Mouse (Mus musculus): ENCODE data around the gene Popdc3. TPM values are rescaled to one million over a fixed set of nuclear protein-coding genes. Genes with fewer than 3 reads are reported as not detected.
A peak's percentile ranks its signal among the peaks of the same experiment; 100 is the strongest.

The Popdc3 gene
- polyA plus RNA-seq, 1 experiment: not detected

GRCm38 (mm10) chr10:45363396-45363795, 185.5 kb downstream of the Popdc3 start:
- Histone ChIP-seq H3K9ac (ENCODE audit: low read depth, poor library complexity, severe bottlenecking) (no peak overlapping the region), H3K36me3 (ENCODE audit: control insufficient read depth, insufficient read depth, low read length, poor library complexity, severe bottlenecking) (no peaks in the 10 kb centered on the region), H3K27me3 (ENCODE audit: control insufficient read depth, insufficient read depth, low read length, poor library complexity, severe bottlenecking) (no peaks in the 10 kb centered on the region), H3K4me3 (ENCODE audit: low read depth, low read length) (no peak overlapping the region), H3K9me3 (replicated peaks; ENCODE audit: control insufficient read depth, insufficient read depth, low read length, poor library complexity, severe bottlenecking) (no peaks in the 10 kb centered on the region), H3K27ac (ENCODE audit: insufficient read depth, low read length) (no peak overlapping the region), H3K4me1 (ENCODE audit: control insufficient read depth, insufficient read depth, low read length) (no peaks in the 10 kb centered on the region)
- no peak for TF ChIP-seq POLR2A (IDR thresholded peaks at IDR 0.05; ENCODE audit: insufficient read depth, low read length)
- TF ChIP-seq CTCF (IDR thresholded peaks at IDR 0.05; ENCODE audit: low read depth, low read length): no peak
- TF ChIP-seq EP300 (IDR thresholded peaks at IDR 0.05; ENCODE audit: insufficient read depth, low read depth, low read length): no peak

- Histone ChIP-seq H3K36me3 (ENCODE audit: control insufficient read depth, insufficient read depth, low read length, poor library complexity, severe bottlenecking) (no peaks in the 10 kb centered on the region), H3K4me3 (ENCODE audit: low read depth, low read length) (no peak overlapping the region), H3K27me3 (ENCODE audit: control insufficient read depth, insufficient read depth, low read length, poor library complexity, severe bottlenecking) (no peaks in the 10 kb centered on the region), H3K9ac (ENCODE audit: low read depth, poor library complexity, severe bottlenecking) (no peak overlapping the region), H3K9me3 (replicated peaks; ENCODE audit: control insufficient read depth, insufficient read depth, low read length, poor library complexity, severe bottlenecking) (no peaks in the 10 kb centered on the region), H3K4me1 (ENCODE audit: control insufficient read depth, insufficient read depth, low read length) (no peaks in the 10 kb centered on the region), H3K27ac (ENCODE audit: insufficient read depth, low read length) (no peak overlapping the region)
- TF ChIP-seq CTCF (IDR thresholded peaks at IDR 0.05; ENCODE audit: low read depth, low read length) (peak; percentile 24), POLR2A (IDR thresholded peaks at IDR 0.05; ENCODE audit: insufficient read depth, low read length) (no peak)
Measured at GRCm38 (mm10) chr10:45366987-45367705, 189.2 kb downstream of the Popdc3 start.

Other genes with a start within 250 kb of the Popdc3 start
- gene Prep, start 110.9 kb upstream of the Popdc3 start, polyA plus RNA-seq (2011; ENCODE audit: insufficient read depth, insufficient read length, low read depth, missing spikeins): 22.8 and 24.1 TPM in 2 replicates
- gene Bves, start 157.7 kb downstream of the Popdc3 start, polyA plus RNA-seq (2011; ENCODE audit: insufficient read depth, insufficient read length, low read depth, missing spikeins): 0.78 and 1.1 TPM in 2 replicates